Mouse (Mus musculus) olfactory bulb, adult 2 months (tissue): ENCODE data around the gene Agtr1a. TPM values are rescaled to one million over a fixed set of nuclear protein-coding genes. Genes with fewer than 3 reads are reported as not detected.

ENCODE experiments used
- H3K27ac ChIP-seq: fragments of 200-500 bp; 2 replicates; pipeline ENCODE4 v1.5.1; 2012; ENCODE audit warnings: low read depth, low read length; ENCODE audit not compliant: insufficient read depth
- H3K4me1 ChIP-seq: fragments of 200-500 bp; 2 replicates; pipeline ENCODE4 v1.6.1; 2012; ENCODE audit warnings: low read length; ENCODE audit not compliant: control insufficient read depth, insufficient read depth
- H3K4me3 ChIP-seq: fragments of 200-500 bp; 2 replicates; pipeline ENCODE4 v1.5.1; 2012; ENCODE audit warnings: mild to moderate bottlenecking, low read depth, low read length, moderate library complexity; ENCODE audit not compliant: insufficient read depth
- CTCF ChIP-seq: fragments of 200-500 bp; IDR thresholded peaks from 2 replicates; pipeline ENCODE4 v1.5.1; 2012; ENCODE audit warnings: low read depth, mild to moderate bottlenecking, low read length, moderate library complexity; ENCODE audit not compliant: insufficient read depth
- POLR2A ChIP-seq: fragments of 200-500 bp; IDR thresholded peaks from 2 replicates; pipeline ENCODE4 v1.6.1; 2012; ENCODE audit warnings: mild to moderate bottlenecking, low read depth, low read length, moderate library complexity; ENCODE audit not compliant: insufficient read depth
- WGBS: fragments of 180-500 bp; shearing (Covaris S2); methylation state at CpG from one replicate; pipeline ENCODE4 v1.1.7; 2018; 5-methylcytosine and 5-hydroxymethylcytosine counted together
- polyA plus RNA-seq: library from polyadenylated mRNA; stranded (reverse); fragments of >200 nt; gene quantifications from 2 replicates; pipeline ENCODE4 v1.2.4, GENCODE M21; 2012; ENCODE audit warnings: low replicate concordance; ENCODE audit not compliant: missing spikeins, insufficient read depth, insufficient read length

Gene Agtr1a
- polyA plus RNA-seq, 1 experiment: not detected

- Histone ChIP-seq H3K27ac (no peak overlapping the region), H3K4me1 (no peaks in the 10 kb centered on the region), H3K4me3 (no peak overlapping the region)
- TF ChIP-seq POLR2A (no peak), CTCF (no peak)
Measured at GRCm38 (mm10) chr13:30394123-30394522, 57.9 kb downstream of the Agtr1a start.

- Histone ChIP-seq H3K4me3 (no peak overlapping the region), H3K4me1 (no peaks in the 10 kb centered on the region), H3K27ac (no peak overlapping the region)
- TF ChIP-seq POLR2A (no peak), CTCF (no peak)
- 82% methylated on average over 3 of the region's 3 CpGs for WGBS
Measured at GRCm38 (mm10) chr13:30396431-30396830, 60.2 kb downstream of the Agtr1a start.

DNA sequence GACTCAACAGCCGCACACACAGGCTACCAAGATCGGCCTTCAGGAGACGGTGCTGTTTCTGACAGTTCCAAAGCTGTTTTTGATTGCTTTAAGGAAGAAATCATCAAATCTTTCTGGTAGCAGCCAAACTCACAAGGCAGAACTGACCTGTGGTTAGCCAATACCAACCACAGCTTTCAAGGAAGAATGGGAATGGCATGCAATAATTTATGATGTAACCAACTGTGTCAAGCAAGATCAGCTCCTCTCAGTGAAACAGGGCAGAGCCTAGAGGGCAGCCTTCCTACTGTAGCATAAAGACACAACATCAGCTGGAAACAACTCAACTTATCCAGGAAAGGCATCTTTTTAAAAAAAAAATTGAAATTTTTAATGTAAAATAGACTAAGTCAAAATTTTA is 62.6 kb downstream of the Agtr1a start:
- H3K4me1 ChIP-seq: no peaks in the 10 kb centered on the region
- no peak overlapping the region for H3K27ac ChIP-seq
- no peak for TF ChIP-seq CTCF
- TF ChIP-seq POLR2A: no peak
- WGBS: 97% methylated on average over 3 of the region's 3 CpGs
- no peak overlapping the region for H3K4me3 ChIP-seq

DNA sequence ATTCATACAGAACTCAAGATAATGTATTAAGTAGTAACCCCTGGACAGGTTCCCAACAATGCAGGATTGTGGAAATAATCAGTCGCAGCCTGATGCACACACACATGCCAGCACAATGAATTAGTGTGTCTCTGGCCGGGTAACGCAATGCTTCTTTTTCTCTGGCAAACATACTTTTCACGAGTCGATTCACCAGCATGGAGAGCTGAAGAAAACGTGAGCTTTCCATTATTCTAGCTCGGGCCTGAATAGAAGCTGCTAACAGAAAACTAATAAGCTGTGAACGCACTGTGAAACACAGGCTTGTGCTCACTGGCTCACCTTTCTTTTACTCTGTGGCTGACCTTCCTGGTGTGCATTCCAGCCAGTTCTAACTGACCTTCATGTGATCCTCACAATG is 64.4 kb downstream of the Agtr1a start:
- TF ChIP-seq CTCF: no peak
- no peak for TF ChIP-seq POLR2A
- Histone ChIP-seq H3K4me3 (no peak overlapping the region), H3K4me1 (no peaks in the 10 kb centered on the region), H3K27ac (no peak overlapping the region)
- 34% methylated on average over 8 of the region's 8 CpGs for WGBS

GRCm38 (mm10) chr13:30403874-30404273 is 67.6 kb downstream of the Agtr1a start:
- 81% methylated on average over 3 of the region's 3 CpGs for WGBS
- no peak for TF ChIP-seq POLR2A
- TF ChIP-seq CTCF: no peak
- H3K4me1 ChIP-seq: no peaks in the 10 kb centered on the region
- H3K4me3 ChIP-seq: no peak overlapping the region
- H3K27ac ChIP-seq: no peak overlapping the region

- 77% methylated on average over 5 of the region's 5 CpGs for WGBS
- TF ChIP-seq CTCF (no peak), POLR2A (no peak)
- no peak overlapping the region for H3K27ac ChIP-seq
Measured at GRCm38 (mm10) chr13:30418611-30419010, 82.4 kb downstream of the Agtr1a start.

GRCm38 (mm10) chr13:30427008-30427407 is 90.8 kb downstream of the Agtr1a start:
- Histone ChIP-seq H3K27ac (no peak overlapping the region), H3K4me1 (no peaks in the 10 kb centered on the region), H3K4me3 (no peak overlapping the region)
- WGBS: 74% methylated on average over 4 of the region's 4 CpGs
- TF ChIP-seq POLR2A (no peak), CTCF (no peak)

More at GRCm38 (mm10) chr13:30418611-30419010, 82.4 kb downstream of the Agtr1a start:
- H3K4me1 ChIP-seq: no peaks in the 10 kb centered on the region
- no peak overlapping the region for H3K4me3 ChIP-seq

DNA sequence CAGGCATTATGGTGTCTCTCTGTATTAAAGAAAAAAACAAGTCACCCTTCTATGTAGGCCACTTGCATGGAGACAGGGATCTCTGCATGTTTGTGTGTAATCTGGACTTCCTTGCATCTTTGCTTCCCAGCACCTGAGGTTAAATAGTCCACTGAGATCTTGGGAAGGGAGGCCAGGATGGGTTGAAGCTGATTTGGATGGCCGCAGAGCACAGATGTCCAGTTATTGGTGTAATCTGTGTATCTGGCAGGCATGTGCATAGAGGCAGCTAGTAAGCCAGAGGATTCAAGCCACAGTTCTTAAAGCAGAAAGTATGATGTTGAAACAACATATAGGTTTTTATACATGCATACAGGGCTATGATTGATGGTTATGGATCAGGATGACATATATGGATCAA is 91.2 kb downstream of the Agtr1a start:
- no peak for TF ChIP-seq POLR2A
- TF ChIP-seq CTCF: no peak
- no peak overlapping the region for H3K4me3 ChIP-seq
- H3K27ac ChIP-seq: no peak overlapping the region
- H3K4me1 ChIP-seq: no peaks in the 10 kb centered on the region
- WGBS: 96% methylated on average over 1 of the region's 1 CpGs

Other genes starting within 250 kb of the Agtr1a start
- not detected in 2 replicates for gene Mboat1, start 200.0 kb upstream of the Agtr1a start, polyA plus RNA-seq
- not detected in 2 replicates for gene Uqcrfs1, start 208.9 kb downstream of the Agtr1a start, polyA plus RNA-seq